Mouse (Mus musculus) heart, adult 2 months (tissue): ENCODE results near the gene Igtp.

Experiments
- CTCF ChIP-seq: fragments of 200-600 bp; IDR thresholded peaks from 2 replicates; pipeline ENCODE4 v1.8.1; 2022; ENCODE audit warnings: antibody characterized with exemption, mild to moderate bottlenecking, moderate library complexity
- EP300 ChIP-seq: fragments of 200-500 bp; IDR thresholded peaks from 2 replicates; pipeline ENCODE4 v1.6.1; 2011; ENCODE audit warnings: low read depth, low read length, control low read depth; ENCODE audit not compliant: insufficient read depth
- POLR2A ChIP-seq: fragments of 200-500 bp; IDR thresholded peaks from 2 replicates; pipeline ENCODE4 v1.6.1; 2011; ENCODE audit warnings: mild to moderate bottlenecking, low read depth, low read length, control low read depth; ENCODE audit not compliant: insufficient read depth

GRCm38 (mm10) chr11:58200226-58200625, 870 bp downstream of the Igtp start:
- TF ChIP-seq CTCF, result no peak
- TF ChIP-seq POLR2A, result no peak
- no peak for TF ChIP-seq EP300
